Mouse (Mus musculus) heart, adult 18-20 months (tissue): ENCODE data around the gene Senp2. TPM values are rescaled to one million over a fixed set of nuclear protein-coding genes. Genes with fewer than 3 reads are reported as not detected.

Experiments
- DNase-seq, 2 experiments: peaks; one replicate each; pipeline ENCODE4 v3.0.0; 2021 to 2022; ENCODE audit warnings: mixed read lengths in 1 of 2
- total RNA-seq, 2 experiments: library from RNA; stranded (reverse); gene quantifications; 2 replicates each; pipeline ENCODE4 v1.2.3; 2021

Senp2 gene
- total RNA-seq, 2 experiments from 2014 or later = 24.2 to 25.9 TPM

- DNase-seq = no peak
These were observed 88.4 kb downstream of the Senp2 start for GRCm38 (mm10) chr16:22097659-22098058.

Other genes starting within 250 kb of the Senp2 start
- gene Ehhadh, start 221.7 kb upstream of the Senp2 start, total RNA-seq = 10 to 100 TPM; 12.2 to 19.0 TPM
- gene Map3k13, start 215.1 kb upstream of the Senp2 start, total RNA-seq = under 1 TPM; 0.77 to 0.87 TPM
- gene Tmem41a, start 61.9 kb upstream of the Senp2 start, total RNA-seq = 10 to 100 TPM; 11.6 to 14.0 TPM
- gene Liph, start 13.8 kb upstream of the Senp2 start, total RNA-seq = under 1 TPM in 1 of 2 experiments, not detected in 1; 0.39 TPM
- gene Igf2bp2, start 153.8 kb downstream of the Senp2 start, total RNA-seq = 1 to 10 TPM; 4.1 to 6.1 TPM